Mouse (Mus musculus) erythroblast, adult 5-6 weeks (primary cell): Measurements from ENCODE around the gene Serpinb9. TPM values are rescaled to one million over a fixed set of nuclear protein-coding genes. Genes with fewer than 3 reads are reported as not detected.
A peak's percentile ranks its signal among the peaks of the same experiment; 100 is the strongest.
"Not testable (repeated sequence)": the region's sequence is repeated elsewhere in the genome, so short reads cannot be mapped to it uniquely, and the experiment has no call there.

Source experiments
- ATAC-seq: replicated peaks from 2 replicates; pipeline ENCODE4 v1.8.0; 2016; ENCODE audit warnings: moderate number of reproducible peaks, mild to moderate bottlenecking, moderate TSS enrichment, inconsistent platforms; ENCODE audit not compliant: poor library complexity, low FRiP score, severe bottlenecking
- total RNA-seq, 2 experiments: library from RNA; stranded (forward) in 1 of 2; stranded (reverse) in 1 of 2; fragments of 150-400 nt in 1 of 2; fragments of 200-764, 138-1000 nt in 1 of 2; gene quantifications; 2 replicates each; pipeline versions ENCODE4 v1.2.3 to v1.2.4; 2015 to 2017; ENCODE audit warnings: low replicate concordance in 2 of 2

Serpinb9 gene
- 10.9 and 13.3 TPM in 2 replicates for total RNA-seq (2015; ENCODE audit: low replicate concordance)
- 10.1 and 11.4 TPM in 2 replicates for total RNA-seq (2017; ENCODE audit: low replicate concordance)

DNA sequence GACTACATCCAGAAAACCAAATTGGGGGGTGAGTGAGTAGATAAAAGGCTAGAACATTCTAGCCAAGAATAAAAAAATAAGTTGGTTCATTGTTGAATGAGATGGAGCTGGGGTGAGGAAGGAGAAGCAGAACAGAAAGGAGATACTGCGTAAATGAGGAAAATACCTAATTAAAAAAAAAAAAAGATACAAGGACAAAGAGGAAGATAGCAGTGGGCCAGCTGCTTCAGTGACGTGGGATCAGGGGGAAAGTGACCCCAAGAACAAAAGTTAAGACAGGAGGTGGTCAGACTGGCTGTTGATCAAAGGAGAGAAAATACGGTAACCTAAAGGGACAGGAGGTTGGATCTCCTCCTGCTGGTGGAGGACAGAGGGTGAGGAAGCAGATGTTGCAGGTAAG, at the start of gene Serpinb9:
Serpinb9 (plus strand) TSS at position 301 of the 400 bp plus-strand sequence.
- ATAC-seq, result no peak

DNA sequence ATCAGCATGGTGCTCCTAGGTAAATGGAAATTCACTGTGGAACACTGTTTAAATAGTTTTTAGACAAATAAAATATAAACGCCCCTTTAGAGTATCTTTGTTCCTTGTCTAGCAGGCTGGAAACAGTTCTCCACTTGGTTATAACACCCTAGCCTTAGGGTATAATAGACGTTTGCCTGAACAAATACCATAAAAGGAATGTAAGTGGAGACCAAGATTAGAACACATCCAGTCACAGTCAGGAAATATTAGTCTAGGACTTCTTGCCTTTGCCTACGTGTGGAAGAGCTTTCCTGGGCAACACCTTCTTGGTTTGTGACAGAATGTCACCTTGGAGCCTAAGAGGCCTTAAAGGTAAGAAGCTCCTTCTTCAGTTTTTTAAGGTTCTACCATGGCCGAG, 46.5 kb upstream of the Serpinb9 start:
- no peak for ATAC-seq

DNA sequence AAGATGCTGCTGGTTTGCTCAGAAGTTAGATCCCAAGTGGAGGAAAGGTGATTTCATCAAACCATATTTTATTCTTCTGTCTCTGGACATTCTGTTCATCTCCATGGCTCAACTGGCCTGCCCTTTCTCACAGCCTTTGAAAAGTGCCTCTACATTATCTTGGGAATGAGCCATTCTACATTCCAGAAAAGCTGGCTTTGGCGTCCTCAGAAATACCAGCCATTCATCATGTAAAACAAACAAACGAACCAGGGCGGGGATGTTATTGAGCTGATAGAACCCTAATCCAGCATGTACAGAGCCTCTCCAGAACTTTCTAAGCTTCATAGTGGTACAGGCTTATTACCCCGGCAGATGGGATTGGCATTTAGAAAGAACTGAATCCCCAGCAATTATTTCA, 45.1 kb upstream of the Serpinb9 start:
- no peak for ATAC-seq

DNA sequence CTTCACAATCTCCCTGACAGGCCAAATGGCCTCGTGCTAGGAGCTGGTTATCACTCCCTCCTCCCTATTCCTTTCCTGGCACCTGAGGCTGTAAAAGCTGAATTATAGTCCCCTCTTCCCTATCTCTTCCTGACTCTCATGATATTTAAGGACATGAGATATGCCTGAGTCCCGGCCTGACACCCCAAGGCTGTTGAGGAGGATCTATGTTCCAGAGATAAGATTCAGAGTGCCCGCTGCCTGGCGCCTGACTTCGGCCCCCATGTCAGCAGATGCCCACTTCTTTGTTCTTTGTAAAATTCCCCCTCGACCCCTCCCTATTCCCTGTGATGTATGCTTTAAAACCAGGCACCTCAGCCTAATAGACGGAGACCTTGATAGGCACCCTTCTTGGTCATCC, 44.5 kb upstream of the Serpinb9 start:
- ATAC-seq, result not testable (repeated sequence)

GRCm38 (mm10) chr13:32963990-32964753, 38.9 kb upstream of the Serpinb9 start:
- no peak for ATAC-seq

- peak; percentile 17; the same call in 1 of the 2 replicates for ATAC-seq
These were observed 37.9 kb upstream of the Serpinb9 start, which contains the start of gene Serpinb6b for GRCm38 (mm10) chr13:32964989-32965811. Gene Serpinb6b (plus strand): TSS chr13:32965209.

DNA sequence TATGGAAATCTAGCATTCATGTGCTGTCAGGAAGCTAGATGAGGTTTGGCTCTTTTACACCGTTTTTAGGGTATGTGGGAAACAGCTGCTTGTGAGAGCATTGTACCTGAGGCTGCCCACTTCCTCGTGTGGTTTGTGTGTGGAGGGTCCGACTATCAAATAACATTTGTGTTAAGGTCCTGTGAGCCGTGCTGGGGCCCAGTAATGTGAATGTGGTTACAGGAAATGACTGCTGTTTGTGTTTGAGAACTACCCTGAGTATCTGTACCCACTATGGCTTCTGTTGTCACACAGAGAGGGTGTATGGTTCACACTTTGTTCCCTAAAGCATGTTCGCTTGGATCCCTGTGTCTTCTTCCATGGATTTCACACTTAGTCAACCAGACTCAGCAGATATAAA, 36.9 kb upstream of the Serpinb9 start:
- ATAC-seq, result no peak

DNA sequence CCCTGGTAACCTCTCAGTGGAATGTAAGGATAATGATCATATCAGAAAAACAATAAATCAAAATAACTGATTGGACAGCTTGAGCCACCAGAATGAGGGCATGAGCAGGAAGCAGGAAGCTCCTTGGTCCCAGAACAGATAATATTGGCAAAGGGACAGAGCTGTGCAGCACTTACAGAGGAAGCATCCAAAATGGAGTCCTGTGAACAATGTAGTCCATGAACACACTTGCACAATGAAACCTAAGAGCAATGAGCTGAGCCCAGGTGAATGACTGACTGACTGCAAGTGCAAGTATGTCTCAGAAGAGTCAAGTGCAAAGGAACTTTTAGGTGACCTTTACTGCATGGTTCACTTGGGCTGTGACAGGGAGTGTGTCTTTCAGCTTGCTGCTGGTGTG, 35.8 kb upstream of the Serpinb9 start:
- no peak for ATAC-seq

- ATAC-seq, result peak; percentile 81
These were observed 34.6 kb upstream of the Serpinb9 start for GRCm38 (mm10) chr13:32968353-32968984.

GRCm38 (mm10) chr13:32968996-32969640, 33.9 kb upstream of the Serpinb9 start:
- ATAC-seq, result peak; percentile 56

GRCm38 (mm10) chr13:32969641-32970040, 33.4 kb upstream of the Serpinb9 start:
- ATAC-seq, result peak; percentile 39

DNA sequence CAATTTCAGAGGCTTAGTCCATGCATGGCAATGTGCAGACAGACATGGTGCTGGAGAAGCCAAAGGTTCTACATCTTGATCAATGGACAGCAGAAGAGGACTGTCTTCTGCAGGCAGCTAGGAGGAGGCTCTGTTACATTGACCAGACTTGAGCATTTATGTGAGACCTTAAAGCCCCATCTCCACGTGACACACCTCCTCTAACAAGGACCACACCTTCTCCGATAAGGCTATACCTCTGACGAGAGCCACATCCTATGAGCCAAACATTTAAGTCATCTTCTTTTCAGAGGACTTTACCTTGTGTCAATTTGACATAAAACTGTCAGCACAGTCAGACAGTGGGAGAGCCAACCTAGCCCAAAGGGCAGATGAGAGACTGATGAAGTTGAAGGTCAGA, 32.3 kb upstream of the Serpinb9 start:
- ATAC-seq, result 0 out of 2 replicates have a peak, but pooled peaks have one; percentile 16

- no peak for ATAC-seq
These were observed 28.8 kb upstream of the Serpinb9 start for GRCm38 (mm10) chr13:32974268-32974667.

- no peak for ATAC-seq
These were observed 28.1 kb upstream of the Serpinb9 start for GRCm38 (mm10) chr13:32974889-32975460.

GRCm38 (mm10) chr13:32975710-32976109, 27.3 kb upstream of the Serpinb9 start:
- ATAC-seq, result no peak

- ATAC-seq, result no peak
These were observed 20.5 kb upstream of the Serpinb9 start for GRCm38 (mm10) chr13:32982556-32983042.

DNA sequence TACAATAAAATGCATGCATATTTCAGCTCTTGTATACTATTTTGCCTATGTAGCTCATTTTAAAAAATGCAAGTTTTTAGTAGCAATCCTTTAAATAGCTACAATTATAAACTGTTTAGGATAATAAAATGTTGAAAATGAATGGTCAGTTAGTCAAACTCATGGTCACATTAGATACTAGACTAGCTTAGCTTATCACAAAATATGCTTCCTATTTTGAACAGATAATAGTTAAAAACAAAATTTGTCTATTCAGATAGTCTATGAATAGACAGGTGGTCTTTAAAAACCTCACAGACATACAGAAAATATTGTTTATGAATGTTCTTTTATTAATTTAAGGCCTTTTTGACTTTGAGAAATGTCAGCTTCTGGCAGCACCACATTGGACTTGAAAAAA, 16.8 kb upstream of the Serpinb9 start:
- 0 out of 2 replicates have a peak, but pooled peaks have one; percentile 44 for ATAC-seq

DNA sequence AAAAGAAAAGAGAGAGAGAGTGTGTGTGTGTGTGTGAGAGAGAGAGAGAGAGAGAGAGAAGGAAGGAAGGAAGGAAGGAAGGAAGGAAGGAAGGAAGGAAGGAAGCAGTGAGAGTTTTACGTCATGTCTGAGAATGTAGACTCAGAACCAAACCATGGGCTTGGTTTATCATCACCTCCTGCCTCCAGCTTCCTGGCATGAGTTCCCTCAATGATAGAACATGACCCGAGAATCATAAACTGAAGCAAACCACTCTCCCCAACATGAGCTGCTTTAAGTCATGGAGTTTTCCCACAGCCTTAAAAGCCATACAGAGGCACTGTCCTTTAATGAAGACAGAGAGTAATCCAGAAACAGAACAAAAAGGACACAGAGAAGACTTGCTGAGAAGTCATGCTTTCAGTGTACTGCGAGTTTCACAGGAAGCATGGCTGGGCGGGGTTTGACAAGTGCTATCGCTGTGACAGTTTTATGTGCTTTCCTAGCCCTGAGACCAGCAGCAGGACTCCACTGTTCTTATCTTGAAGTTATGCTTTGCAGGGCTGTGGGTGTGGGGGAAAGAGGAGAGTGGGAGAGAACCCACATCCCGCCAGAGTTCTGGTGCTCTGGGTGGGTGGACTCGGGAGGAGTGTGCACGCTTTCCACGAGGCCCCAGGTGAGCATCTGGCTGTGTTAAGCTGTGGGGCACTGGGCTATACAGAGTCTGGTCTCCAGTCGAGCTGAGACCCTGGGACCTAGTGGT, 9.7 kb upstream of the Serpinb9 start:
- peak; percentile 97 for ATAC-seq

GRCm38 (mm10) chr13:32993894-32994242, 9.2 kb upstream of the Serpinb9 start:
- ATAC-seq, result no peak
